Mouse (Mus musculus): ENCODE measurements at regions not wholly inside any gene's neighbourhood (a gene's known extent, or its start where the extent isn't known, plus 50 kb on each side); places are given as distances from the start of the nearest gene placed in this dataset.
"Not testable (repeated sequence)": the region's sequence is repeated elsewhere in the genome, so short reads cannot be mapped to it uniquely, and the experiment has no call there.

GRCm38 (mm10) chr1:64463715-64464290, 68.6 kb upstream of the Creb1 start:
- Histone ChIP-seq H3K4me1 (ENCODE audit: control insufficient read depth, insufficient read depth, low read length) (no peaks in the 10 kb centered on the region), H3K27ac (replicated peaks; ENCODE audit: insufficient read depth, low read depth, low read length) (no peak overlapping the region), H3K27me3 (ENCODE audit: control insufficient read depth, insufficient read depth, low read length) (no peaks in the 10 kb centered on the region), H3K36me3 (ENCODE audit: control insufficient read depth, insufficient read depth, low read length) (no peaks in the 10 kb centered on the region), H3K9ac (ENCODE audit: low read depth, low read length) (no peak overlapping the region), H3K4me3 (ENCODE audit: insufficient read depth, low read depth, low read length) (no peak overlapping the region), H3K79me2 (ENCODE audit: control insufficient read depth, insufficient read depth, low read length) (no peaks in the 10 kb centered on the region)
- WGBS, result 79% methylated on average over 5 of the region's 5 CpGs
- DNase-seq (ENCODE audit: extremely low read depth, low read depth, low spot score), result no peak
- TF ChIP-seq POLR2A (IDR thresholded peaks at IDR 0.05; ENCODE audit: extremely low read depth, insufficient read depth, low read length) (no peak), CTCF (IDR thresholded peaks at IDR 0.05; ENCODE audit: low read depth, low read length) (no peak)

- not testable (repeated sequence) for H3K79me2 ChIP-seq (ENCODE audit: control insufficient read depth, insufficient read depth, low read length); DNase-seq (ENCODE audit: extremely low read depth, low read depth, low spot score); H3K27ac ChIP-seq (replicated peaks; ENCODE audit: insufficient read depth, low read depth, low read length); H3K36me3 ChIP-seq (ENCODE audit: control insufficient read depth, insufficient read depth, low read length); H3K27me3 ChIP-seq (ENCODE audit: control insufficient read depth, insufficient read depth, low read length); H3K9ac ChIP-seq (ENCODE audit: low read depth, low read length); H3K4me1 ChIP-seq (ENCODE audit: control insufficient read depth, insufficient read depth, low read length); H3K4me3 ChIP-seq (ENCODE audit: insufficient read depth, low read depth, low read length)
- WGBS, result 93% methylated on average over 6 of the region's 6 CpGs
These were observed 70.8 kb upstream of the Creb1 start for GRCm38 (mm10) chr1:64461616-64462015.

GRCm38 (mm10) chr1:64457872-64458271, 74.6 kb upstream of the Creb1 start:
- H3K27me3 ChIP-seq (ENCODE audit: control insufficient read depth, insufficient read depth, low read length), result no peaks in the 10 kb centered on the region
- no peak for DNase-seq (ENCODE audit: extremely low read depth, low read depth, low spot score)
- H3K9ac ChIP-seq (ENCODE audit: low read depth, low read length), result no peak overlapping the region
- WGBS, result 79% methylated on average over 5 of the region's 5 CpGs
- H3K4me3 ChIP-seq (ENCODE audit: insufficient read depth, low read depth, low read length), result no peak overlapping the region
- no peaks in the 10 kb centered on the region for H3K79me2 ChIP-seq (ENCODE audit: control insufficient read depth, insufficient read depth, low read length)
- H3K36me3 ChIP-seq (ENCODE audit: control insufficient read depth, insufficient read depth, low read length), result no peaks in the 10 kb centered on the region
- H3K27ac ChIP-seq (replicated peaks; ENCODE audit: insufficient read depth, low read depth, low read length), result no peak overlapping the region
- TF ChIP-seq POLR2A (IDR thresholded peaks at IDR 0.05; ENCODE audit: extremely low read depth, insufficient read depth, low read length), result no peak
- TF ChIP-seq CTCF (IDR thresholded peaks at IDR 0.05; ENCODE audit: low read depth, low read length), result no peak
- no peaks in the 10 kb centered on the region for H3K4me1 ChIP-seq (ENCODE audit: control insufficient read depth, insufficient read depth, low read length)

DNA sequence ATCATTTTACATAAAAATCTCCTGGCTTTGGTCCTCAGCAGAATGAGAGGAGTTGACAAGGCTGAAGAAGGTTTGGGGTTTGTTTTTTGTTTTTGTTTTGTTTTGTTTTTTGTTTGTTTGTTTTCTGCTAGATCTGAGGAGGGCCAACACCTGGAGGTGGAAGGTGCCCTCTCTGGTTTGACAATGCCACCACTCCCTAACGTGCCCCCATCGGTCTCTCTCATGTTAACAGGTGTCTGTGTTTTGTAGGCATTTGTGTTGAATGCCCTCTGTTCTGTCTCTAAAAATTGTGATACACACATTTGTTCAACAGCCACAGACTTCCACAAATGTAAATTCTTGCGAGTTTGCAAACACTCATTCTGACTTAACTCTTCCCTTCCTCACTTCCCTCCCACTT, 83.3 kb upstream of the Creb1 start:
- H3K9ac ChIP-seq (ENCODE audit: low read depth, low read length), result no peak overlapping the region
- no peak overlapping the region for H3K27ac ChIP-seq (replicated peaks; ENCODE audit: insufficient read depth, low read depth, low read length)
- no peak for DNase-seq (ENCODE audit: extremely low read depth, low read depth, low spot score)
- no peaks in the 10 kb centered on the region for H3K79me2 ChIP-seq (ENCODE audit: control insufficient read depth, insufficient read depth, low read length)
- no peak overlapping the region for H3K4me3 ChIP-seq (ENCODE audit: insufficient read depth, low read depth, low read length)
- no peak for TF ChIP-seq POLR2A (IDR thresholded peaks at IDR 0.05; ENCODE audit: extremely low read depth, insufficient read depth, low read length)
- TF ChIP-seq CTCF (IDR thresholded peaks at IDR 0.05; ENCODE audit: low read depth, low read length), result no peak
- H3K27me3 ChIP-seq (ENCODE audit: control insufficient read depth, insufficient read depth, low read length), result no peaks in the 10 kb centered on the region
- WGBS, result 80% methylated on average over 3 of the region's 3 CpGs
- no peaks in the 10 kb centered on the region for H3K4me1 ChIP-seq (ENCODE audit: control insufficient read depth, insufficient read depth, low read length)
- H3K36me3 ChIP-seq (ENCODE audit: control insufficient read depth, insufficient read depth, low read length), result no peaks in the 10 kb centered on the region

GRCm38 (mm10) chr1:64448090-64448489, 84.4 kb upstream of the Creb1 start:
- no peaks in the 10 kb centered on the region for H3K79me2 ChIP-seq (ENCODE audit: control insufficient read depth, insufficient read depth, low read length)
- H3K4me1 ChIP-seq (ENCODE audit: control insufficient read depth, insufficient read depth, low read length), result no peaks in the 10 kb centered on the region
- TF ChIP-seq POLR2A (IDR thresholded peaks at IDR 0.05; ENCODE audit: extremely low read depth, insufficient read depth, low read length) (no peak), CTCF (IDR thresholded peaks at IDR 0.05; ENCODE audit: low read depth, low read length) (peak; percentile 30; the same call in 1 of the 2 replicates)
- H3K4me3 ChIP-seq (ENCODE audit: insufficient read depth, low read depth, low read length), result no peak overlapping the region
- DNase-seq (ENCODE audit: extremely low read depth, low read depth, low spot score), result peak; percentile 47
- no peaks in the 10 kb centered on the region for H3K36me3 ChIP-seq (ENCODE audit: control insufficient read depth, insufficient read depth, low read length)
- H3K27me3 ChIP-seq (ENCODE audit: control insufficient read depth, insufficient read depth, low read length), result no peaks in the 10 kb centered on the region
- H3K27ac ChIP-seq (replicated peaks; ENCODE audit: insufficient read depth, low read depth, low read length), result no peak overlapping the region
- no peak overlapping the region for H3K9ac ChIP-seq (ENCODE audit: low read depth, low read length)
- WGBS, result 0% methylated on average over 5 of the region's 5 CpGs

GRCm38 (mm10) chr1:64446492-64446891, 86.0 kb upstream of the Creb1 start:
- no peak for DNase-seq (ENCODE audit: extremely low read depth, low read depth, low spot score)
- H3K27me3 ChIP-seq (ENCODE audit: control insufficient read depth, insufficient read depth, low read length), result no peaks in the 10 kb centered on the region
- H3K79me2 ChIP-seq (ENCODE audit: control insufficient read depth, insufficient read depth, low read length), result no peaks in the 10 kb centered on the region
- H3K36me3 ChIP-seq (ENCODE audit: control insufficient read depth, insufficient read depth, low read length), result no peaks in the 10 kb centered on the region
- H3K9ac ChIP-seq (ENCODE audit: low read depth, low read length), result no peak overlapping the region
- no peaks in the 10 kb centered on the region for H3K4me1 ChIP-seq (ENCODE audit: control insufficient read depth, insufficient read depth, low read length)
- no peak overlapping the region for H3K27ac ChIP-seq (replicated peaks; ENCODE audit: insufficient read depth, low read depth, low read length)
- H3K4me3 ChIP-seq (ENCODE audit: insufficient read depth, low read depth, low read length), result no peak overlapping the region
- WGBS, result 86% methylated on average over 4 of the region's 4 CpGs
- TF ChIP-seq CTCF (IDR thresholded peaks at IDR 0.05; ENCODE audit: low read depth, low read length), result no peak
- no peak for TF ChIP-seq POLR2A (IDR thresholded peaks at IDR 0.05; ENCODE audit: extremely low read depth, insufficient read depth, low read length)

All from liver, adult 2 months (tissue).